ENCODE assay signal across 19 mouse cellular contexts in genomic region chr19:26871096-26871495, GRCm38 (mm10). TPM values are rescaled to one million over a fixed set of nuclear protein-coding genes. Genes with fewer than 3 reads are reported as not detected.
A peak's percentile ranks its signal among the peaks of the same experiment; 100 is the strongest.
DNase-seq lines count a peak whose midpoint lies in the region; ATAC-seq lines count a peak whose summit lies in the region.
"Had no signal": no experiment of that assay in that cellular context is flagged by ENCODE, and none has a peak within 500 bp of the region (broad histone marks: within the 10 kb centered on the region; RNA-seq: fewer than 3 reads in every experiment).

No protein-coding gene starts in this region.

- no peaks in the 10 kb centered on the region for H3K9me3 ChIP-seq in kidney, embryonic 16.5 days (ENCODE audit: low read length)
- H3K9me3 ChIP-seq in hindbrain, embryonic 12.5 days (replicated peaks), result no peaks in the 10 kb centered on the region
- H3K9me3 ChIP-seq in neural tube, embryonic 12.5 days, result no peaks in the 10 kb centered on the region
- no peaks in the 10 kb centered on the region for H3K9me3 ChIP-seq in embryonic facial prominence, embryonic 10.5 days
- H3K9me3 ChIP-seq: embryonic facial prominence, embryonic 15.5 days; heart, embryonic 15.5 days; intestine, embryonic 15.5 days; limb, embryonic 15.5 days; liver, embryonic 15.5 days had no signal

- H3K36me3 ChIP-seq in kidney, embryonic 16.5 days (ENCODE audit: insufficient read depth, low read length), result no peaks in the 10 kb centered on the region
- H3K36me3 ChIP-seq in hindbrain, embryonic 12.5 days, result no peaks in the 10 kb centered on the region
- no peaks in the 10 kb centered on the region for H3K36me3 ChIP-seq in neural tube, embryonic 12.5 days
- H3K36me3 ChIP-seq in embryonic facial prominence, embryonic 10.5 days (replicated peaks), result no peaks in the 10 kb centered on the region
- H3K36me3 ChIP-seq: embryonic facial prominence, embryonic 15.5 days; heart, embryonic 15.5 days; intestine, embryonic 15.5 days; limb, embryonic 15.5 days; liver, embryonic 15.5 days had no signal

- WGBS in kidney, embryonic 16.5 days, result 7% methylated on average over 3 of the region's 3 CpGs
- 27% methylated on average over 3 of the region's 3 CpGs for WGBS in hindbrain, embryonic 12.5 days
- WGBS in neural tube, embryonic 12.5 days, result 2% methylated on average over 3 of the region's 3 CpGs
- 42% methylated on average over 3 of the region's 3 CpGs for WGBS in embryonic facial prominence, embryonic 10.5 days

- H3K4me3 ChIP-seq in kidney, embryonic 16.5 days (ENCODE audit: low read length), result no peak overlapping the region
- H3K4me3 ChIP-seq in hindbrain, embryonic 12.5 days, result no peak overlapping the region
- no peak overlapping the region for H3K4me3 ChIP-seq in neural tube, embryonic 12.5 days
- H3K4me3 ChIP-seq in embryonic facial prominence, embryonic 10.5 days, result no peak overlapping the region
- H3K4me3 ChIP-seq: embryonic facial prominence, embryonic 15.5 days; heart, embryonic 15.5 days; intestine, embryonic 15.5 days; layer of hippocampus, adult 2 months; limb, embryonic 15.5 days; liver, embryonic 15.5 days had no signal

- H3K27ac ChIP-seq in kidney, embryonic 16.5 days (ENCODE audit: low read length), result no peak overlapping the region
- peak overlapping the region; percentile 55; the same call in 1 of the 2 replicates for H3K27ac ChIP-seq in hindbrain, embryonic 12.5 days
- no peak overlapping the region for H3K27ac ChIP-seq in neural tube, embryonic 12.5 days
- H3K27ac ChIP-seq in embryonic facial prominence, embryonic 10.5 days (replicated peaks), result no peak overlapping the region
- H3K27ac ChIP-seq: embryonic facial prominence, embryonic 15.5 days; heart, embryonic 15.5 days; intestine, embryonic 15.5 days; kidney, postnatal 0 days; layer of hippocampus, adult 2 months; limb, embryonic 15.5 days; liver, embryonic 15.5 days had no signal

- H3K9ac ChIP-seq in kidney, embryonic 16.5 days (replicated peaks; ENCODE audit: low read length), result no peak overlapping the region
- no peak overlapping the region for H3K9ac ChIP-seq in hindbrain, embryonic 12.5 days
- H3K9ac ChIP-seq in neural tube, embryonic 12.5 days, result no peak overlapping the region
- H3K9ac ChIP-seq: embryonic facial prominence, embryonic 15.5 days; heart, embryonic 15.5 days; intestine, embryonic 15.5 days; limb, embryonic 15.5 days; liver, embryonic 15.5 days had no signal

- H3K4me2 ChIP-seq in kidney, embryonic 16.5 days (replicated peaks; ENCODE audit: low read depth, low read length), result no peak overlapping the region
- no peak overlapping the region for H3K4me2 ChIP-seq in hindbrain, embryonic 12.5 days (replicated peaks)
- H3K4me2 ChIP-seq in neural tube, embryonic 12.5 days (replicated peaks), result no peak overlapping the region
- H3K4me2 ChIP-seq: embryonic facial prominence, embryonic 15.5 days; heart, embryonic 15.5 days; intestine, embryonic 15.5 days; limb, embryonic 15.5 days; liver, embryonic 15.5 days had no signal

- peaks cover 31% of the 10 kb centered on the region for H3K4me1 ChIP-seq in kidney, embryonic 16.5 days (ENCODE audit: insufficient read depth, low read length)
- H3K4me1 ChIP-seq in hindbrain, embryonic 12.5 days, result peaks cover 35% of the 10 kb centered on the region
- H3K4me1 ChIP-seq in neural tube, embryonic 12.5 days, result peaks cover 29% of the 10 kb centered on the region
- H3K4me1 ChIP-seq in embryonic facial prominence, embryonic 10.5 days, result peaks cover 25% of the 10 kb centered on the region
- H3K4me1 ChIP-seq: intestine, embryonic 15.5 days; liver, embryonic 15.5 days had no signal

- 0 out of 2 replicates have a peak, but pooled peaks have one; percentile 20 for ATAC-seq in kidney, embryonic 16.5 days (ENCODE audit: low FRiP score, low TSS enrichment)
- ATAC-seq in hindbrain, embryonic 12.5 days (ENCODE audit: low FRiP score), result 0 out of 2 replicates have a peak, but pooled peaks have one; percentile 35
- ATAC-seq in neural tube, embryonic 12.5 days (ENCODE audit: low FRiP score, low read depth), result 0 out of 2 replicates have a peak, but pooled peaks have one; percentile 17
- ATAC-seq: intestine, embryonic 15.5 days had no signal

- no peaks in the 10 kb centered on the region for H3K27me3 ChIP-seq in kidney, embryonic 16.5 days (ENCODE audit: insufficient read depth, low read length)
- H3K27me3 ChIP-seq in hindbrain, embryonic 12.5 days, result 0 out of 2 replicates have a peak, but pooled peaks cover 5% of the 10 kb centered on the region
- H3K27me3 ChIP-seq in neural tube, embryonic 12.5 days (replicated peaks), result no peaks in the 10 kb centered on the region
- 0 out of 2 replicates have a peak, but pooled peaks cover 5% of the 10 kb centered on the region for H3K27me3 ChIP-seq in embryonic facial prominence, embryonic 10.5 days (replicated peaks; ENCODE audit: low read depth, poor library complexity, severe bottlenecking)
- H3K27me3 ChIP-seq: embryonic facial prominence, embryonic 15.5 days; heart, embryonic 15.5 days; intestine, embryonic 15.5 days; limb, embryonic 15.5 days; liver, embryonic 15.5 days had no signal

- no peak for DNase-seq in kidney, postnatal 36 days
- peak; percentile 49 for DNase-seq in embryo, embryonic 11 days
- no peak for DNase-seq in retina, postnatal 1 day
- DNase-seq in embryonic facial prominence, embryonic 10.5 days (ENCODE audit: low spot score), result no peak
- DNase-seq: cerebellum, adult 8-10 months; heart, postnatal 4 days; layer of hippocampus, postnatal 36 days; spleen, adult 18-20 months; thymus, postnatal 25 days had no signal

RNA-seq across cellular contexts. Expression of gene Gm815, which starts 14.6 kb away (rescaled TPM):
- polyA plus RNA-seq in kidney, embryonic 16.5 days (2015; fragmentation: Nextera tagmentation; extraction: Ambion mirVana), result 0.23 TPM in 1 of 2 replicates, not detected in the other
- not detected in 2 replicates for polyA plus RNA-seq in hindbrain, embryonic 12.5 days (2016; fragmentation: Nextera tagmentation; extraction: Ambion mirVana)
- polyA plus RNA-seq in neural tube, embryonic 12.5 days (2016; fragmentation: Nextera tagmentation; extraction: Ambion mirVana), result not detected in 2 replicates
- not detected in 2 replicates for polyA plus RNA-seq in embryonic facial prominence, embryonic 10.5 days (2016; fragmentation: Nextera tagmentation; extraction: Ambion mirVana)
- polyA plus RNA-seq: embryonic facial prominence, embryonic 15.5 days; heart, embryonic 15.5 days; intestine, embryonic 15.5 days; limb, embryonic 15.5 days; liver, embryonic 15.5 days had no signal
